Mouse (Mus musculus) hindbrain, embryonic 16.5 days (tissue): ENCODE data around the gene Ccdc110. TPM values are rescaled to one million over a fixed set of nuclear protein-coding genes. Genes with fewer than 3 reads are reported as not detected.

Experiments used
- ATAC-seq: fragments of 200-750 bp; cut with Nextera tagmentation; 2 replicates; pipeline ENCODE4 v1.8.0; 2017; ENCODE audit warnings: moderate TSS enrichment, moderate library complexity
- H3K27ac ChIP-seq: fragments of 300-500 bp; sonication (generic); 2 replicates; pipeline ENCODE4 v1.5.1; 2014; ENCODE audit warnings: low read depth, mild to moderate bottlenecking, control low read depth, low read length, moderate library complexity
- H3K27me3 ChIP-seq: fragments of 300-500 bp; sonication (generic); replicated peaks from 2 replicates; pipeline ENCODE4 v1.6.1; 2014; ENCODE audit warnings: low read length; ENCODE audit not compliant: control insufficient read depth, insufficient read depth
- H3K36me3 ChIP-seq: fragments of 300-500 bp; sonication (generic); 2 replicates; pipeline ENCODE4 v1.6.1; 2014; ENCODE audit warnings: mild to moderate bottlenecking, low read length, moderate library complexity, mixed read lengths; ENCODE audit not compliant: control insufficient read depth, insufficient read depth
- H3K4me1 ChIP-seq: fragments of 300-500 bp; sonication (generic); 2 replicates; pipeline ENCODE4 v1.6.1; 2014; ENCODE audit warnings: low read depth, low read length; ENCODE audit not compliant: control insufficient read depth, insufficient read depth
- H3K4me2 ChIP-seq: fragments of 300-500 bp; sonication (generic); 2 replicates; pipeline ENCODE4 v1.6.1; 2014; ENCODE audit warnings: mild to moderate bottlenecking, low read length, control low read depth, moderate library complexity
- H3K4me3 ChIP-seq: fragments of 300-500 bp; sonication (generic); 2 replicates; pipeline ENCODE4 v1.5.1; 2014; ENCODE audit warnings: mild to moderate bottlenecking, low read length, control low read depth, moderate library complexity
- H3K9ac ChIP-seq: fragments of 300-500 bp; sonication (generic); 2 replicates; pipeline ENCODE4 v1.6.1; 2014; ENCODE audit warnings: low read depth, mild to moderate bottlenecking, control low read depth, low read length, moderate library complexity
- H3K9me3 ChIP-seq: fragments of 300-500 bp; sonication (generic); 2 replicates; pipeline ENCODE4 v1.6.1; 2014; ENCODE audit warnings: mild to moderate bottlenecking, low read length, moderate library complexity; ENCODE audit not compliant: control insufficient read depth
- WGBS: fragments of 180-500 bp; shearing (Covaris S2); extraction: QIAGEN DNeasy Blood & Tissue Kit; methylation state at CpG from one replicate; pipeline ENCODE4 v1.1.7; 2014; 5-methylcytosine and 5-hydroxymethylcytosine counted together
- polyA plus RNA-seq: library from polyadenylated mRNA; unstranded; fragments of >200 nt; fragmentation: Nextera tagmentation; extraction: Ambion mirVana; gene quantifications from 2 replicates; pipeline ENCODE4 v1.2.1, GENCODE M21; 2015

Gene Ccdc110
- polyA plus RNA-seq, 1 experiment from 2014 or later, result 0.19 TPM

- ATAC-seq, result no peak
- Histone ChIP-seq H3K9ac (no peak overlapping the region), H3K4me3 (no peak overlapping the region), H3K9me3 (peaks cover 6% of the 10 kb centered on the region), H3K27me3 (no peaks in the 10 kb centered on the region), H3K27ac (no peak overlapping the region), H3K4me2 (no peak overlapping the region), H3K4me1 (peaks cover 7% of the 10 kb centered on the region), H3K36me3 (no peaks in the 10 kb centered on the region; the same call in 1 of the 2 replicates)
- 97% methylated on average over 12 of the region's 12 CpGs for WGBS
Observed at GRCm38 (mm10) chr8:45970894-45971293, 36.5 kb downstream of the Ccdc110 start.

- Histone ChIP-seq H3K4me1 (peaks cover 12% of the 10 kb centered on the region), H3K27ac (no peak overlapping the region), H3K27me3 (no peaks in the 10 kb centered on the region), H3K9me3 (peaks cover 6% of the 10 kb centered on the region), H3K36me3 (peaks cover 3% of the 10 kb centered on the region; the same call in 1 of the 2 replicates), H3K4me2 (peak overlapping the region; percentile 86), H3K4me3 (no peak overlapping the region), H3K9ac (no peak overlapping the region)
- WGBS, result 70% methylated on average over 8 of the region's 8 CpGs
- ATAC-seq, result no peak
Observed at GRCm38 (mm10) chr8:45973988-45974505, 39.6 kb downstream of the Ccdc110 start.

- H3K9me3 ChIP-seq, result peaks cover 6% of the 10 kb centered on the region
- H3K27ac ChIP-seq, result peak within 1 kb of the TSS; percentile 84
- H3K4me2 ChIP-seq, result peak within 1 kb of the TSS; percentile 86
- peak within 1 kb of the TSS; percentile 71 for H3K4me3 ChIP-seq
- H3K4me1 ChIP-seq, result peaks cover 12% of the 10 kb centered on the region
- H3K9ac ChIP-seq, result peak within 1 kb of the TSS; percentile 81
- no peaks in the 10 kb centered on the region for H3K27me3 ChIP-seq
- peaks cover 6% of the 10 kb centered on the region; the same call in 1 of the 2 replicates for H3K36me3 ChIP-seq
- ATAC-seq, result peak; percentile 99
- under 1% methylated on average over 57 of the region's 57 CpGs for WGBS
Observed at GRCm38 (mm10) chr8:45975126-45975836, 40.9 kb downstream of the Ccdc110 start, which contains the start of the genes 1700029J07Rik and Ufsp2. Gene 1700029J07Rik (minus strand): TSS chr8:45975252. Gene Ufsp2 (plus strand): TSS chr8:45975528.

- Histone ChIP-seq H3K4me3 (peak overlapping the region; percentile 71), H3K9ac (peak overlapping the region; percentile 72), H3K9me3 (peaks cover 5% of the 10 kb centered on the region), H3K4me1 (peaks cover 12% of the 10 kb centered on the region), H3K27me3 (no peaks in the 10 kb centered on the region), H3K27ac (no peak overlapping the region; the same call in 1 of the 2 replicates), H3K36me3 (peaks cover 9% of the 10 kb centered on the region), H3K4me2 (peak overlapping the region; percentile 86)
- no peak for ATAC-seq
- WGBS, result 68% methylated on average over 11 of the region's 11 CpGs
Observed at GRCm38 (mm10) chr8:45975837-45976468, 41.5 kb downstream of the Ccdc110 start.

- no peaks in the 10 kb centered on the region for H3K27me3 ChIP-seq
- ATAC-seq, result no peak
- H3K9ac ChIP-seq, result no peak overlapping the region
- no peaks in the 10 kb centered on the region for H3K9me3 ChIP-seq
- H3K4me3 ChIP-seq, result no peak overlapping the region
- no peaks in the 10 kb centered on the region for H3K4me1 ChIP-seq
- H3K36me3 ChIP-seq, result peaks cover 8% of the 10 kb centered on the region
- no peak overlapping the region for H3K27ac ChIP-seq
- no peak overlapping the region for H3K4me2 ChIP-seq
- 84% methylated on average over 3 of the region's 3 CpGs for WGBS
Observed at GRCm38 (mm10) chr8:45986665-45987064, 52.2 kb downstream of the Ccdc110 start.

- no peak overlapping the region for H3K9ac ChIP-seq
- WGBS, result 61% methylated on average over 2 of the region's 2 CpGs
- no peak overlapping the region for H3K4me3 ChIP-seq
Observed at GRCm38 (mm10) chr8:45988189-45988588, 53.8 kb downstream of the Ccdc110 start.

GRCm38 (mm10) chr8:45990631-45991310 lies 56.4 kb downstream of the Ccdc110 start:
- WGBS, result 84% methylated on average over 4 of the region's 4 CpGs
- no peak for ATAC-seq

More at GRCm38 (mm10) chr8:45988189-45988588, 53.8 kb downstream of the Ccdc110 start:
- no peak for ATAC-seq
- Histone ChIP-seq H3K36me3 (peaks cover 6% of the 10 kb centered on the region; the same call in 1 of the 2 replicates), H3K27me3 (no peaks in the 10 kb centered on the region), H3K4me2 (no peak overlapping the region), H3K9me3 (no peaks in the 10 kb centered on the region), H3K27ac (no peak overlapping the region), H3K4me1 (no peaks in the 10 kb centered on the region)

More at GRCm38 (mm10) chr8:45990631-45991310, 56.4 kb downstream of the Ccdc110 start:
- H3K9me3 ChIP-seq, result no peaks in the 10 kb centered on the region
- no peak overlapping the region for H3K4me2 ChIP-seq
- H3K4me3 ChIP-seq, result no peak overlapping the region
- no peak overlapping the region for H3K27ac ChIP-seq
- no peak overlapping the region for H3K9ac ChIP-seq
- no peaks in the 10 kb centered on the region for H3K27me3 ChIP-seq
- H3K36me3 ChIP-seq, result peaks cover 9% of the 10 kb centered on the region
- no peaks in the 10 kb centered on the region for H3K4me1 ChIP-seq
